Mouse (Mus musculus) olfactory bulb, adult 2 months (tissue): ENCODE results near the gene Foxl1.

Source experiments
- CTCF ChIP-seq: fragments of 200-500 bp; IDR thresholded peaks from 2 replicates; pipeline ENCODE4 v1.5.1; 2012; ENCODE audit warnings: low read depth, mild to moderate bottlenecking, low read length, moderate library complexity; ENCODE audit not compliant: insufficient read depth
- POLR2A ChIP-seq: fragments of 200-500 bp; IDR thresholded peaks from 2 replicates; pipeline ENCODE4 v1.6.1; 2012; ENCODE audit warnings: mild to moderate bottlenecking, low read depth, low read length, moderate library complexity; ENCODE audit not compliant: insufficient read depth

DNA sequence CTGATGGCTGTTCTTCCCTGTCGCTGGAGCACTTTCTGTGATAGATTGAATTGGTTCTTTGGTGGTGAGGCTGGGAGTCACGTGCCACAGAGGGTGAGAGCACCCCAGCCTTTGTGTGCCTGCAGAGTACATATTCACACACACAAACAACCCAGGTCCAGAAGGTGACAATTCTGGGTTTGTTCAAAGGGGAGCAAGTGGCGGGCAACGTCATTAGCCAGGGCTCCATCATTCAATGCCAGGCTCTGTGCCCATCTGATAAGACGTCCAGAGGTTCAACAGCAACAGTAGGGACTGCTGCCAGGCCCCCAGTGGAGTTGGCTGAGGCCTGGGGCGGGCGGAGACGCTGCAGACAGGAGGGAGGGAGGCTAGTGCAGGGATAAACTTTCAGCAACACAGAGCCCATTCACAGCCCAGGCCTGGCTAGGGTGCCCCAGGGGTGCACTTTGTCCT is 36.3 kb downstream of the Foxl1 start:
- TF ChIP-seq POLR2A (no peak), CTCF (no peak)
